Mouse (Mus musculus) heart, embryonic 14.5 days (tissue): ENCODE data around the gene Olfr878. TPM values are rescaled to one million over a fixed set of nuclear protein-coding genes. Genes with fewer than 3 reads are reported as not detected.

Experiments used
- ATAC-seq: fragments of 200-750 bp; cut with Nextera tagmentation; 2 replicates; pipeline ENCODE4 v1.8.0; 2017; ENCODE audit warnings: low read depth, moderate TSS enrichment; ENCODE audit not compliant: insufficient number of reproducible peaks, insufficient read depth, low FRiP score
- H3K27ac ChIP-seq, 2 experiments: fragments of 200-500 bp in 1 of 2; fragments of 300-500 bp in 1 of 2; sonication (generic) in 1 of 2; replicated peaks in 1 of 2; 2 replicates each; pipeline ENCODE4 v1.5.1; 2012 to 2014; ENCODE audit warnings: low read depth in 2 of 2, low read length in 2 of 2, control low read depth in 1 of 2, mild to moderate bottlenecking in 1 of 2, mixed read lengths in 1 of 2; ENCODE audit not compliant: control insufficient read depth in 1 of 2, insufficient read depth in 1 of 2
- H3K27me3 ChIP-seq: fragments of 300-500 bp; sonication (generic); 2 replicates; pipeline ENCODE4 v1.6.1; 2014; ENCODE audit warnings: mild to moderate bottlenecking, low read length, control low read depth; ENCODE audit not compliant: control insufficient read depth, insufficient read depth
- H3K36me3 ChIP-seq: fragments of 300-500 bp; sonication (generic); 2 replicates; pipeline ENCODE4 v1.6.1; 2014; ENCODE audit warnings: mild to moderate bottlenecking, control low read depth, low read length, mixed read lengths; ENCODE audit not compliant: control insufficient read depth, insufficient read depth
- H3K4me1 ChIP-seq, 2 experiments: fragments of 200-500 bp in 1 of 2; fragments of 300-500 bp in 1 of 2; sonication (generic) in 1 of 2; 2 replicates each; pipeline ENCODE4 v1.6.1; 2012 to 2014; ENCODE audit warnings: low read length in 2 of 2, control low read depth in 1 of 2, mixed read lengths in 1 of 2; ENCODE audit not compliant: control insufficient read depth in 2 of 2, insufficient read depth in 2 of 2
- H3K4me2 ChIP-seq: fragments of 300-500 bp; sonication (generic); 2 replicates; pipeline ENCODE4 v1.6.1; 2014; ENCODE audit warnings: mild to moderate bottlenecking, low read length
- H3K4me3 ChIP-seq, 2 experiments: fragments of 200-500 bp in 1 of 2; fragments of 300-500 bp in 1 of 2; sonication (generic) in 1 of 2; 2 replicates each; pipeline ENCODE4 v1.5.1; 2012 to 2014; ENCODE audit warnings: low read length in 2 of 2, mild to moderate bottlenecking in 2 of 2, control low read depth in 1 of 2, low read depth in 1 of 2, moderate library complexity in 1 of 2; ENCODE audit not compliant: control insufficient read depth in 1 of 2, insufficient read depth in 1 of 2
- H3K9ac ChIP-seq: fragments of 300-500 bp; sonication (generic); 2 replicates; pipeline ENCODE4 v1.6.1; 2014; ENCODE audit warnings: mild to moderate bottlenecking, low read length
- H3K9me3 ChIP-seq: fragments of 300-500 bp; sonication (generic); 2 replicates; pipeline ENCODE4 v1.6.1; 2016; ENCODE audit warnings: low read length, control low read depth; ENCODE audit not compliant: control insufficient read depth
- WGBS: fragments of 180-500 bp; shearing (Covaris S2); extraction: QIAGEN DNeasy Blood & Tissue Kit; methylation state at CpG from one replicate; pipeline ENCODE4 v1.1.7; 2014; 5-methylcytosine and 5-hydroxymethylcytosine counted together
- polyA plus RNA-seq: library from polyadenylated mRNA; unstranded; fragments of >200 nt; fragmentation: Nextera tagmentation; extraction: Ambion mirVana; gene quantifications from 2 replicates; pipeline ENCODE4 v1.2.1, GENCODE M21; 2014

Gene Olfr878
- not detected in 2 replicates for polyA plus RNA-seq

GRCm38 (mm10) chr9:37917540-37917939 is at the start of gene Olfr878:
Gene Olfr878, plus strand, starts transcription at chr9:37917840.
- no peak within 1 kb of the TSS for H3K9ac ChIP-seq
- no peaks in the 10 kb centered on the region for H3K4me1 ChIP-seq
- no peak within 1 kb of the TSS for H3K27ac ChIP-seq
- no peaks in the 10 kb centered on the region for H3K27me3 ChIP-seq
- no peak within 1 kb of the TSS for H3K4me3 ChIP-seq
- no peaks in the 10 kb centered on the region for H3K36me3 ChIP-seq
- H3K9me3 ChIP-seq, result no peaks in the 10 kb centered on the region
- no peak within 1 kb of the TSS for H3K4me2 ChIP-seq
- 72% methylated on average over 2 of the region's 2 CpGs for WGBS
- no peak for ATAC-seq

GRCm38 (mm10) chr9:37870246-37870645 is 47.4 kb upstream of the Olfr878 start:
- H3K27ac ChIP-seq, result no peak overlapping the region
- H3K4me3 ChIP-seq, result no peak overlapping the region
- ATAC-seq, result no peak
- 32% methylated on average over 1 of the region's 1 CpGs for WGBS
- H3K27me3 ChIP-seq, result no peaks in the 10 kb centered on the region
- H3K9me3 ChIP-seq, result no peaks in the 10 kb centered on the region
- H3K9ac ChIP-seq, result no peak overlapping the region
- H3K4me1 ChIP-seq, result peaks cover 0 to 4% of the 10 kb centered on the region in 2 experiments; a peak in 2 of 4 replicates
- H3K4me2 ChIP-seq, result no peak overlapping the region
- H3K36me3 ChIP-seq, result no peaks in the 10 kb centered on the region

- Histone ChIP-seq H3K27me3 (no peaks in the 10 kb centered on the region), H3K4me1 (peaks cover 0 to 4% of the 10 kb centered on the region in 2 experiments; a peak in 2 of 4 replicates), H3K27ac (no peak overlapping the region), H3K9ac (no peak overlapping the region), H3K4me2 (no peak overlapping the region), H3K4me3 (no peak overlapping the region), H3K36me3 (no peaks in the 10 kb centered on the region), H3K9me3 (no peaks in the 10 kb centered on the region)
- 76% methylated on average over 1 of the region's 1 CpGs for WGBS
- no peak for ATAC-seq
Measured at GRCm38 (mm10) chr9:37871097-37871496, 46.5 kb upstream of the Olfr878 start.

- Histone ChIP-seq H3K4me2 (no peak overlapping the region), H3K27me3 (no peaks in the 10 kb centered on the region), H3K4me1 (peaks cover 0 to 4% of the 10 kb centered on the region in 2 experiments; a peak in 2 of 4 replicates), H3K4me3 (no peak overlapping the region), H3K36me3 (no peaks in the 10 kb centered on the region), H3K27ac (no peak overlapping the region), H3K9ac (no peak overlapping the region), H3K9me3 (no peaks in the 10 kb centered on the region)
- no peak for ATAC-seq
- 66% methylated on average over 1 of the region's 1 CpGs for WGBS
Measured at GRCm38 (mm10) chr9:37871536-37871935, 46.1 kb upstream of the Olfr878 start.

- 41% methylated on average over 2 of the region's 2 CpGs for WGBS
- no peak overlapping the region for H3K4me2 ChIP-seq
- no peak for ATAC-seq
- H3K9me3 ChIP-seq, result no peaks in the 10 kb centered on the region
- H3K27me3 ChIP-seq, result no peaks in the 10 kb centered on the region
- H3K27ac ChIP-seq, result no peak overlapping the region
- H3K36me3 ChIP-seq, result no peaks in the 10 kb centered on the region
- H3K9ac ChIP-seq, result no peak overlapping the region
- H3K4me3 ChIP-seq, result no peak overlapping the region
- no peaks in the 10 kb centered on the region for H3K4me1 ChIP-seq
Measured at GRCm38 (mm10) chr9:37890960-37891359, 26.7 kb upstream of the Olfr878 start.

GRCm38 (mm10) chr9:37896661-37897060 is 21.0 kb upstream of the Olfr878 start, which contains the start of gene Olfr145:
Gene Olfr145, plus strand, starts transcription at chr9:37896724.
- Histone ChIP-seq H3K4me2 (no peak within 1 kb of the TSS), H3K4me3 (no peak within 1 kb of the TSS), H3K9ac (no peak within 1 kb of the TSS), H3K36me3 (no peaks in the 10 kb centered on the region), H3K27me3 (no peaks in the 10 kb centered on the region), H3K4me1 (no peaks in the 10 kb centered on the region), H3K27ac (no peak within 1 kb of the TSS), H3K9me3 (no peaks in the 10 kb centered on the region)
- WGBS, result 23% methylated on average over 2 of the region's 2 CpGs
- no peak for ATAC-seq

GRCm38 (mm10) chr9:37905555-37905954 is 12.1 kb upstream of the Olfr878 start:
- H3K9ac ChIP-seq, result no peak overlapping the region
- no peak overlapping the region for H3K27ac ChIP-seq
- H3K4me3 ChIP-seq, result no peak overlapping the region
- H3K36me3 ChIP-seq, result no peaks in the 10 kb centered on the region
- no peak overlapping the region for H3K4me2 ChIP-seq
- H3K4me1 ChIP-seq, result no peaks in the 10 kb centered on the region
- H3K9me3 ChIP-seq, result no peaks in the 10 kb centered on the region
- no peak for ATAC-seq
- no peaks in the 10 kb centered on the region for H3K27me3 ChIP-seq
- WGBS, result 63% methylated on average over 3 of the region's 3 CpGs

- WGBS, result 59% methylated on average over 1 of the region's 1 CpGs
- no peaks in the 10 kb centered on the region for H3K36me3 ChIP-seq
- no peaks in the 10 kb centered on the region for H3K9me3 ChIP-seq
- H3K9ac ChIP-seq, result no peak overlapping the region
- no peak for ATAC-seq
- no peaks in the 10 kb centered on the region for H3K27me3 ChIP-seq
- H3K4me3 ChIP-seq, result no peak overlapping the region
- no peaks in the 10 kb centered on the region for H3K4me1 ChIP-seq
- H3K4me2 ChIP-seq, result no peak overlapping the region
- no peak overlapping the region for H3K27ac ChIP-seq
Measured at GRCm38 (mm10) chr9:37918018-37918417, 378 bp downstream of the Olfr878 start.
